Mouse (Mus musculus) thymus, adult 2 months (tissue): ENCODE measurements around the gene Gpr18.

Experiments used
- CTCF ChIP-seq: fragments of 200-500 bp; IDR thresholded peaks from 2 replicates; pipeline ENCODE4 v1.5.1; 2012; ENCODE audit warnings: mild to moderate bottlenecking, control low read depth, low read length, moderate library complexity, borderline replicate concordance; ENCODE audit not compliant: control insufficient read depth, poor library complexity, insufficient read depth; ENCODE audit errors: extremely low read depth
- POLR2A ChIP-seq: fragments of 200-500 bp; IDR thresholded peaks from 2 replicates; pipeline ENCODE4 v1.6.1; 2012; ENCODE audit warnings: mild to moderate bottlenecking, low read length, control low read depth, moderate library complexity; ENCODE audit not compliant: control insufficient read depth, poor library complexity, insufficient read depth; ENCODE audit errors: extremely low read depth

DNA sequence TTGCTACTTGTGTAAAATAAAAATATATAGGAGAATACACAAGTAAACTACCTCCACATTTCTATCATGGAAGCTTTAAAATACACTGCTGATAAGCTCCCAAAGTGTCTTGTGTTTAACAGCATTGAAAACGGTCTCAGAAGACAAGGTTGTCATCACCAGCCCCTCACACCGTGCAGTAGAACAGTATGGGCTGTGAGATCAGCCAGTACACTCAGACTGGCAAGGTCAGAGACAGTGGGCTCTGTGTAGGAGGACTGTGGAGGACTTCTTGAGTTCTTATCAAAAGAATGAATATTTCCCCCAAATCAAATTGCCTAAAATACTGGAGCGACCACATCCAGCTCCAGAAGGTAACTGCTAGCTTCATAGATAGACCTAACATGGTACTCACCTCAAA is 24.0 kb upstream of the Gpr18 start:
- no peak for TF ChIP-seq POLR2A
- no peak for TF ChIP-seq CTCF
